Mouse (Mus musculus) brain, embryonic 14.5 days (tissue): ENCODE results near the gene Guk1.

Experiments used
- CTCF ChIP-seq: fragments of 200-500 bp; IDR thresholded peaks from 2 replicates; pipeline ENCODE4 v1.5.1; 2012; ENCODE audit warnings: inconsistent platforms, mild to moderate bottlenecking, moderate library complexity, borderline replicate concordance; ENCODE audit not compliant: insufficient read depth, insufficient read length; ENCODE audit errors: extremely low read depth
- POLR2A ChIP-seq: fragments of 200-500 bp; IDR thresholded peaks from 2 replicates; pipeline ENCODE4 v1.6.1; 2012; ENCODE audit warnings: mild to moderate bottlenecking, inconsistent platforms, borderline replicate concordance; ENCODE audit not compliant: poor library complexity, insufficient read depth, insufficient read length, severe bottlenecking; ENCODE audit errors: extremely low read depth

DNA sequence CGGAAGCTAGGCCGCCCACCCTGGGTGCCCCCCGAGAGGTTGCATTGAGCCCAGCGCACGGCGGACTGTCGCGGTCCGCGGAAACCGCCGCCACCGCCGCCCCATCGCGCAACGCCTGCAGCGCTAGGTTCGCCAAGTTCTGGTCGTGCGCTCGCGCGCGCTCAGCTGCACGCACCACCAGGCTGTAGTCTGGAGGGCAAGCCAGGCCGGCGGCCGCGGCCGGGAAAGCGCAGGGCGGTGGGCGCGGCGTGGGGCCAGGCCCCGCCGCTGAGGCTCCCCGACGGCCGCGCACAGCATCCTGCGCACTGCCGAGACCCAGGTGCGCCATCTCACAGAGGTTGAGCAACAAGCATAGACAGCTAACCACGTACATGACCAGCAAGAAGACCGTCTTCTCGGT lies 15.5 kb downstream of the Guk1 start:
- TF ChIP-seq CTCF, result no peak
- no peak for TF ChIP-seq POLR2A
